Mouse (Mus musculus): Measurements from ENCODE around the gene Pitpnm2.

DNA sequence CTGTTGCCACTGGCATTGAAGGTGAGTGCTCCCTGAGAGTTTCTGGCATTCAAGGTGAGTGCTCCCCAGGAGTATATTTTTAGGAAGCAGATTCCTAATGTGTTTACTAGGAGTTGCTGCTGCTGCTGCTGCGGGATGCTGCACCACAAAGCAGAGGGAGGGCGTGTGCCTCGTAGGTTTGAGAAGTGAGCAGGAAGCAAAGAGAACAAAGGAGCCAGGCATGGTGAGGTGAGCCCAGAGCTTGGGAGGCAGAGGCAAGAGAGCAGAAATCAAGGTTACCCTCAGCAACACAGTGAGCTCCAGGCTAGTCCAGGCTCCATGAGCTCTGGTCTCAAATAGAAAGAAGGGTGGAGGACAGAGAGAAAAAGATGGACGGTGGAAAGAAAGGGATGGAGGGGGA is 13.7 kb upstream of the Pitpnm2 start:
- TF ChIP-seq MAX (IDR thresholded peaks at IDR 0.05; ENCODE audit: low read depth), result no peak
- TF ChIP-seq E2F4 (IDR thresholded peaks at IDR 0.05; ENCODE audit: insufficient read depth), result no peak
- no peak for TF ChIP-seq USF1 (IDR thresholded peaks at IDR 0.05; ENCODE audit: low read depth)
- TF ChIP-seq POLR2A (IDR thresholded peaks at IDR 0.05; ENCODE audit: insufficient read length, low read depth), result no peak
- TF ChIP-seq MYOG (IDR thresholded peaks at IDR 0.05; ENCODE audit: control insufficient read depth in 1 of 3, insufficient read depth in 1 of 3, insufficient read length in 2 of 3, low read depth in 2 of 3), result no peak
- TF ChIP-seq POLR2AphosphoS2 (IDR thresholded peaks at IDR 0.05; ENCODE audit: insufficient read length, low read depth), result no peak
- no peak for TF ChIP-seq CEBPB (IDR thresholded peaks at IDR 0.05; ENCODE audit: insufficient read depth, poor library complexity, severe bottlenecking)
- no peak for TF ChIP-seq SRF (IDR thresholded peaks at IDR 0.05; ENCODE audit: control insufficient read depth, insufficient read length, low read depth)
- no peak for TF ChIP-seq TCF12 (IDR thresholded peaks at IDR 0.05; ENCODE audit: insufficient read depth, poor library complexity, severe bottlenecking)
- TF ChIP-seq REST (IDR thresholded peaks at IDR 0.05; ENCODE audit: insufficient read depth, insufficient read length), result no peak
- TF ChIP-seq MYOD1 (IDR thresholded peaks at IDR 0.05; ENCODE audit: control insufficient read depth in 1 of 3, insufficient read length in 2 of 3, low read depth in 2 of 3), result no peak
- TF ChIP-seq TCF3 (IDR thresholded peaks at IDR 0.05; ENCODE audit: insufficient read length, low read depth), result no peak
